Mouse (Mus musculus) megakaryocyte, embryonic 14.5 days (primary cell): ENCODE results near the gene Slc29a1. TPM values are rescaled to one million over a fixed set of nuclear protein-coding genes. Genes with fewer than 3 reads are reported as not detected.

Source experiments
- H3K27me3 ChIP-seq: replicated peaks from 2 replicates; pipeline ENCODE3; 2012; ENCODE audit warnings: inconsistent platforms
- H3K36me3 ChIP-seq: replicated peaks from 2 replicates; pipeline ENCODE3; 2012; ENCODE audit warnings: low read length, inconsistent platforms, mixed read lengths
- H3K4me1 ChIP-seq: 2 replicates; pipeline ENCODE4 v1.6.1; 2012; ENCODE audit warnings: inconsistent platforms
- H3K4me3 ChIP-seq: replicated peaks from 2 replicates; pipeline ENCODE3; 2012; ENCODE audit warnings: moderate library complexity, mild to moderate bottlenecking, inconsistent platforms
- H3K9me3 ChIP-seq: 2 replicates; pipeline ENCODE4 v1.6.1; 2012; ENCODE audit warnings: inconsistent platforms
- FLI1 ChIP-seq: IDR thresholded peaks from 2 replicates; pipeline ENCODE4 v1.6.1; 2012; ENCODE audit warnings: low read length, inconsistent platforms, mixed read lengths
- GATA1 ChIP-seq: IDR thresholded peaks from 3 replicates; pipeline ENCODE4 v1.6.1; 2012; ENCODE audit warnings: mixed read lengths, low read length, inconsistent platforms, borderline replicate concordance
- polyA plus RNA-seq: library from polyadenylated mRNA; stranded (reverse); fragments of >175 nt; gene quantifications from 2 replicates; pipeline ENCODE4 v1.2.3, GENCODE M21; 2012; ENCODE audit warnings: low replicate concordance; ENCODE audit not compliant: insufficient read depth

Gene Slc29a1
- polyA plus RNA-seq, 1 experiment = 24.7 TPM

- H3K9me3 ChIP-seq = no peaks in the 10 kb centered on the region
- H3K36me3 ChIP-seq = no peaks in the 10 kb centered on the region
- H3K4me3 ChIP-seq = no peak overlapping the region
- peaks cover 4% of the 10 kb centered on the region; the same call in 1 of the 2 replicates for H3K4me1 ChIP-seq
- peaks cover 91% of the 10 kb centered on the region for H3K27me3 ChIP-seq
- TF ChIP-seq GATA1 = no peak
- no peak for TF ChIP-seq FLI1
Measured at GRCm38 (mm10) chr17:45536264-45536663, 63.1 kb downstream of the Slc29a1 start.

Other genes starting within 250 kb of the Slc29a1 start
- 2.4 and 5.3 TPM in 2 replicates for gene Cdc5l, start 165.9 kb downstream of the Slc29a1 start, polyA plus RNA-seq
- 0.34 TPM in 1 of 2 replicates, not detected in the other for gene Spats1, start 124.2 kb downstream of the Slc29a1 start, polyA plus RNA-seq
- gene Aars2, start 92.8 kb downstream of the Slc29a1 start, polyA plus RNA-seq = 12.6 and 19.9 TPM in 2 replicates
- 0.12 TPM in 1 of 2 replicates, not detected in the other for gene Tcte1, start 76.2 kb downstream of the Slc29a1 start, polyA plus RNA-seq
- gene Tmem151b, start 49.9 kb downstream of the Slc29a1 start, polyA plus RNA-seq = 0.93 and 1.1 TPM in 2 replicates
- 9.1 and 12.3 TPM in 2 replicates for gene Nfkbie, start 43.9 kb downstream of the Slc29a1 start, polyA plus RNA-seq
- 24.8 and 30.6 TPM in 2 replicates for gene Slc35b2, start 35.7 kb downstream of the Slc29a1 start, polyA plus RNA-seq
- 292 and 435 TPM in 2 replicates for gene Hsp90ab1, start 26.3 kb downstream of the Slc29a1 start, polyA plus RNA-seq
- not detected in 2 replicates for gene Mymx, start 2.5 kb upstream of the Slc29a1 start, polyA plus RNA-seq
- gene Capn11, start 59.7 kb upstream of the Slc29a1 start, polyA plus RNA-seq = not detected in 2 replicates
- gene Mrpl14, start 86.7 kb upstream of the Slc29a1 start, polyA plus RNA-seq = 106 and 372 TPM in 2 replicates
- 22.7 and 26.5 TPM in 2 replicates for gene Tmem63b, start 87.3 kb upstream of the Slc29a1 start, polyA plus RNA-seq
- 1.3 TPM in 1 of 2 replicates, not detected in the other for gene 1600014C23Rik, start 134.2 kb upstream of the Slc29a1 start, polyA plus RNA-seq